Mouse (Mus musculus) left cerebral cortex, postnatal 14 days (tissue): ENCODE measurements at regions not wholly inside any gene's neighbourhood (a gene's known extent, or its start where the extent isn't known, plus 50 kb on each side); places are given as distances from the start of the nearest gene placed in this dataset.
A peak's percentile ranks its signal among the peaks of the same experiment; 100 is the strongest.

ENCODE experiments used
- DNase-seq, 2 experiments: peaks; one replicate each; pipeline ENCODE4 v3.0.0; 2021 to 2022; ENCODE audit warnings: low spot score in 2 of 2, mixed read lengths in 1 of 2
- intact Hi-C: fragments of 180-260 bp; cut with DNase I; formaldehyde crosslinking; loops from one replicate; pipeline ENCODE4 v1.15.1; 2025

GRCm38 (mm10) chrX:80799740-80800139 lies 270.8 kb upstream of the Tmem47 start:
- intact Hi-C loops = no loop called here
- DNase-seq = no peak

GRCm38 (mm10) chrX:80800271-80800670 lies 270.2 kb upstream of the Tmem47 start:
- intact Hi-C loops = no loop called here
- DNase-seq = peak in 1 of 2 experiments; percentile 2
